Mouse (Mus musculus): ENCODE measurements at regions not wholly inside any gene's neighbourhood (a gene's known extent, or its start where the extent isn't known, plus 50 kb on each side); places are given as distances from the start of the nearest gene placed in this dataset.

DNA sequence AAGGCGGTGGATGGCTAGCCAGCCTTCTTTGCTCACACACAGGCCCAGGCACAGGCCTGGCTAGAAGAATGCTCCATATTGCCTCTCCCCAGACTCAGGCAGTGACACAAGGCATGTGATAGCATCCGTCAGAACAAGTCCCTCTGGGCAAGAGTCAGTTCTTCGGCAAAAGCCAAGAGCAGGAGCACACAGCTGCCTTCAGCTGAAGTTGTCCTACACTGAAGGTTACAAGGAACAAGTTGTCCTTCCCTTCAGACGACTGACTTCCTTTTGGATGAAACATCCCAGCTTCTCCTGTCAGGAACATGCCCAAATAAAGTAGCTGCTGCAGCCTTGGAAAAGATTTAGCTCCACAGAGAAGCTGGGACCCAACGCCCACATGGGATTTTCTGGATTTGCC lies 117.1 kb downstream of the Tmem17 start:
- H3K36me3 ChIP-seq (ENCODE audit: insufficient read depth): no peaks in the 10 kb centered on the region
- peaks cover 14% of the 10 kb centered on the region for H3K4me1 ChIP-seq (ENCODE audit: insufficient read depth)
- peak overlapping the region; percentile 62 for H3K4me2 ChIP-seq
- no peaks in the 10 kb centered on the region for H3K27me3 ChIP-seq (ENCODE audit: insufficient read depth, low read length)
- H3K9me3 ChIP-seq (ENCODE audit: low read depth, low read length): no peaks in the 10 kb centered on the region
- H3K27ac ChIP-seq (ENCODE audit: low read depth): peak overlapping the region; percentile 92
- no peak overlapping the region for H3K4me3 ChIP-seq (ENCODE audit: low read depth, low read length)
- H3K9ac ChIP-seq: no peak overlapping the region
- DNase-seq: peak; percentile 50
- peak; percentile 8; the same call in 1 of the 2 replicates for ATAC-seq (ENCODE audit: insufficient read depth)
- TF ChIP-seq CTCF (IDR thresholded peaks at IDR 0.05; ENCODE audit: low read depth): no peak
- 42% methylated on average over 5 of the region's 5 CpGs for WGBS

DNA sequence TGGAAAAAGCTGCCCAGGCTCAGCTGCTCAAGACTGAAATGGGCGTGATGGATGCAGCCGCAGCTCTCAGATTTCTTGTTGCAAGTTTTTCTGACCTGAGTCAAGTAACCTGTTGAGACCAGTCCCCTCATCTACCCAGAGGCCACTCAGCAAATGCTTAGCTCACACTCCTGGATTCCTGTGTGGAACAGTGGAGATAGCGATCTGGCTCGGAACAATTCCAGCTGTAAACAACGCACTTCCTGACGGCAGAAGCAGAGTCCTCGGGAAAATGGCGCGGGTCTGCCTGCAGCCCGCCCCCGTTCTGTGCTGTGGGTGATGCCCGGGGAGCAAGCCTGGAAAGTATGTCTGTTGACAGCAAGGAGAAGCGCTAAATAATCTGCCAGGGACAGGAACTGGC lies 117.7 kb downstream of the Tmem17 start:
- no peak for TF ChIP-seq CTCF (IDR thresholded peaks at IDR 0.05; ENCODE audit: low read depth)
- H3K4me1 ChIP-seq (ENCODE audit: insufficient read depth): peaks cover 14% of the 10 kb centered on the region
- H3K4me2 ChIP-seq: peak overlapping the region; percentile 62
- DNase-seq: peak; percentile 83
- no peaks in the 10 kb centered on the region for H3K36me3 ChIP-seq (ENCODE audit: insufficient read depth)
- peak; percentile 52 for ATAC-seq (ENCODE audit: insufficient read depth)
- H3K9me3 ChIP-seq (ENCODE audit: low read depth, low read length): no peaks in the 10 kb centered on the region
- peak overlapping the region; percentile 25; the same call in 1 of the 2 replicates for H3K4me3 ChIP-seq (ENCODE audit: low read depth, low read length)
- 4% methylated on average over 13 of the region's 13 CpGs for WGBS
- H3K9ac ChIP-seq: peak overlapping the region; percentile 52
- no peaks in the 10 kb centered on the region for H3K27me3 ChIP-seq (ENCODE audit: insufficient read depth, low read length)
- peak overlapping the region; percentile 92 for H3K27ac ChIP-seq (ENCODE audit: low read depth)

DNA sequence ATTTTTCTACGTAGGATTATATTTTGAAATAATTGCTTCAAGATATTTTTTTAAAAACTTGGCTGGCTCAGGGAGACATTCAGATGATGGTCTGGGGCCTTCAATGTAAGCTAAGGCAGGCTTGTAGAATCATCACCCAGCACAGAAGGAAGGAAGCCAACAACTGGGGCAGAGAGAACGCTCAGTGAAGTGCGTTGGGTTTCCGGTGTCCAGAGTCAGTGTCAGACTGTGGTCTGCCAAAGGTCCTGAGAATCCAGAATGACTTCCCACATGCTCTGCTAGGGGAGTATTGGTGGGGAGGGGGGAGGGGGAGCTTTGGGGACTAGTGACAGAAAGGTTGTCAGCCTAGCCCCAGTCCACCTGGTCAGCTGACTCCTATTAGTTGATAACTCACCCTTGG lies 118.1 kb downstream of the Tmem17 start:
- Histone ChIP-seq H3K4me2 (peak overlapping the region; percentile 62), H3K27me3 (ENCODE audit: insufficient read depth, low read length) (no peaks in the 10 kb centered on the region), H3K36me3 (ENCODE audit: insufficient read depth) (no peaks in the 10 kb centered on the region), H3K9me3 (ENCODE audit: low read depth, low read length) (no peaks in the 10 kb centered on the region), H3K4me3 (ENCODE audit: low read depth, low read length) (peak overlapping the region; percentile 25; the same call in 1 of the 2 replicates), H3K27ac (ENCODE audit: low read depth) (peak overlapping the region; percentile 92), H3K4me1 (ENCODE audit: insufficient read depth) (peaks cover 14% of the 10 kb centered on the region), H3K9ac (peak overlapping the region; percentile 52)
- no peak for TF ChIP-seq CTCF (IDR thresholded peaks at IDR 0.05; ENCODE audit: low read depth)
- ATAC-seq (ENCODE audit: insufficient read depth) (peak; percentile 28; the same call in 1 of the 2 replicates), DNase-seq (peak; percentile 65)
- WGBS: 23% methylated on average over 4 of the region's 4 CpGs

DNA sequence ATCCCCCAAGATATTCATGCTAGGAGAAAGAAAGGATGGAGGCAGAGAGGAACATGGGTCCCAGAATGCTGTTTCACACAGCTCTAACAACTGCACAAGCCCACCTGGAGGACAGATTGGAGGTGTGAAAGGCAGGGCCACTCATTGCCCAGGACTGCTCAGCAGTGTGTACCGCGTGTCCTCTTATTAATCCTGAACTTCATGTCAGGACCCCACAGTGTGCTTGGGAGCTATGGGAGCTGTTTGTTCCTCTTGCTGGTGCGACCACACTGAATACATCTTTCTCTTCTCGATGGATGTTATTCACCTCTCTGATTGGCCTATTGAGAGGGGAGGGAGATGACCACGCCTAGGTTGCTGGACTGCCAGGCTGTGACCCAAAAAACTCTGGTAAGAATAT lies 119.1 kb downstream of the Tmem17 start:
- Histone ChIP-seq H3K4me2 (no peak overlapping the region), H3K9me3 (ENCODE audit: low read depth, low read length) (no peaks in the 10 kb centered on the region), H3K27me3 (ENCODE audit: insufficient read depth, low read length) (no peaks in the 10 kb centered on the region), H3K27ac (ENCODE audit: low read depth) (no peak overlapping the region), H3K36me3 (ENCODE audit: insufficient read depth) (no peaks in the 10 kb centered on the region), H3K4me1 (ENCODE audit: insufficient read depth) (peaks cover 14% of the 10 kb centered on the region), H3K9ac (no peak overlapping the region), H3K4me3 (ENCODE audit: low read depth, low read length) (no peak overlapping the region)
- ATAC-seq (ENCODE audit: insufficient read depth) (no peak; the same call in 1 of the 2 replicates), DNase-seq (no peak)
- TF ChIP-seq CTCF (IDR thresholded peaks at IDR 0.05; ENCODE audit: low read depth): no peak
- WGBS: 77% methylated on average over 5 of the region's 5 CpGs

DNA sequence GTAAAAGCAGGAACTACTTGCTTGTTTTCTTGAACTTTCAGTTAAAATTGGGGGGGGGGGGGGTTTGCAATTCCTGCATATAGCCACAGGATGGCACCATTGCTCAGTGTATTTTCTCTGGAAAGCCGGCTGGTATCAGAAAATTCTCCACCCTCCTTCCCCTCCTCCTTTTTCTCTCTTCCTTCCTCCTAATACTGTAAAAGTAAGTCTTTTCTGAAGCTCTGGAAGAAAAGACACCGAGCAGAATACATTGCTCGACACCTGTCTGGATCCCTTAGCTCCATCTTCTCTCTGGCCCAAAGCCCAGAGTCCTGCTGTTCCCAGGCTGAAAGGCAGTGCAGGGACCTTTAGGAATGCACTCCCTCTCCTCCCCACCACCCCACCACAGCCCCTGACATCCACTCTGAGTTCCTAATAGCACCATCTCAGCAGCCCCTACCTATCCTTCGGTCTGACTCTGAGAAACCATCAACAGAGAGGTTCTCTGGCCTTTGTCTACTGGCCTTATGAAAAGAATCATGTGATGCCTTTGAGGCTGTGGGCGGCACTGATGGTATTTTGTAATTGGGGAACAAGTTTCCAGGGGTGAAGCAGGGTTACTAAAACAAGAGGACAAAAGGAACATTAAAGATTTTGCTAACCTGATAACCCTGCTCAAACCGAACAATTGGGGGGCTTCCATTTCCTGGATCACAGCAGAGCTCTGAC lies 119.9 kb downstream of the Tmem17 start:
- peaks cover 17% of the 10 kb centered on the region for H3K4me1 ChIP-seq (ENCODE audit: insufficient read depth)
- 25% methylated on average over 6 of the region's 6 CpGs for WGBS
- DNase-seq: peak; percentile 77
- no peaks in the 10 kb centered on the region for H3K27me3 ChIP-seq (ENCODE audit: insufficient read depth, low read length)
- H3K4me3 ChIP-seq (ENCODE audit: low read depth, low read length): no peak overlapping the region
- H3K9ac ChIP-seq: peak overlapping the region; percentile 30; the same call in 1 of the 2 replicates
- peak; percentile 78 for TF ChIP-seq CTCF (IDR thresholded peaks at IDR 0.05; ENCODE audit: low read depth)
- no peak overlapping the region for H3K27ac ChIP-seq (ENCODE audit: low read depth)
- peak overlapping the region; percentile 19; the same call in 1 of the 2 replicates for H3K4me2 ChIP-seq
- ATAC-seq (ENCODE audit: insufficient read depth): no peak
- H3K9me3 ChIP-seq (ENCODE audit: low read depth, low read length): no peaks in the 10 kb centered on the region
- H3K36me3 ChIP-seq (ENCODE audit: insufficient read depth): no peaks in the 10 kb centered on the region

DNA sequence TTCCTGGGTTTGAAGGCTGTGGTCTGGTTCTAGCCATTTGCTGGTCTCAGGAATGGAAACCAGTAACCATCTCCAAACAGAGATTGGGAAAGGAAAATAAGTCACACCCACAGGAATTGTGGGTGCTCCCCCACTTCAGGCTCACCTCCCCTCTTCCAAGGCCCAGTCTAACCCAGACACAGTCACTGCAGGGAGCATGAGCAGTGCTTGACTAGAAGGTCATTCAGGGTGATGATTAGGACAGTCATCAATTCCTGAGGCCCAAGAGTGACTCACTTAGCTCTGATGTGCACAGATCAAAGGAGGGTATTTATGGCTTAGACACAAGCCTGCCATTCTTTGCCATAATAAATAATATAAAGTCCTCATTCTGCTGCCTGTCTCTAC lies 120.4 kb downstream of the Tmem17 start:
- no peak for TF ChIP-seq CTCF (IDR thresholded peaks at IDR 0.05; ENCODE audit: low read depth)
- Histone ChIP-seq H3K4me3 (ENCODE audit: low read depth, low read length) (no peak overlapping the region), H3K36me3 (ENCODE audit: insufficient read depth) (no peaks in the 10 kb centered on the region), H3K9me3 (ENCODE audit: low read depth, low read length) (no peaks in the 10 kb centered on the region), H3K9ac (no peak overlapping the region), H3K27me3 (ENCODE audit: insufficient read depth, low read length) (no peaks in the 10 kb centered on the region), H3K4me1 (ENCODE audit: insufficient read depth) (peaks cover 22% of the 10 kb centered on the region), H3K27ac (ENCODE audit: low read depth) (no peak overlapping the region), H3K4me2 (no peak overlapping the region)
- ATAC-seq (ENCODE audit: insufficient read depth): no peak
- no peak for DNase-seq

DNA sequence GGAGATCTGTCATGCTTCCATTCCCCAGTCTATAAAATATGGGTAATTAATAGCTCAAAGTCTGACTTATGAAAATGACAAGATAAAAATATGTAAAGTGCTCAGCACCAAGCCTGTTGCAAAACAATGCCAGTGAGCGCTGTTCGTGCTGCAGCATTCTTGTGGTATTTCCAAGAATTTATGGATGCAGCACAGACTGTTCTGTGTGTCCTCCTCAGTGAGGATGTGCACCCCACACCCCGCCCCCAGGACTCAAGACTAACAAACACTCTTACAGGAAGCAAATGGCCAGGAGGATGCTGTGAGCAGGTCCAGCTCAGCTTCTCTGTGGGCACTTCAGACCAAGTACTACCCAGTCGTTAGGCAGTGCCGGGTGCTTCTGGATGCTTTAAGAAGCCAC lies 121.1 kb downstream of the Tmem17 start:
- Histone ChIP-seq H3K27me3 (ENCODE audit: insufficient read depth, low read length) (no peaks in the 10 kb centered on the region), H3K4me3 (ENCODE audit: low read depth, low read length) (no peak overlapping the region), H3K4me2 (no peak overlapping the region), H3K27ac (ENCODE audit: low read depth) (no peak overlapping the region), H3K36me3 (ENCODE audit: insufficient read depth) (no peaks in the 10 kb centered on the region), H3K9me3 (ENCODE audit: low read depth, low read length) (no peaks in the 10 kb centered on the region), H3K9ac (no peak overlapping the region), H3K4me1 (ENCODE audit: insufficient read depth) (peaks cover 25% of the 10 kb centered on the region)
- ATAC-seq (ENCODE audit: insufficient read depth): no peak
- no peak for DNase-seq
- no peak for TF ChIP-seq CTCF (IDR thresholded peaks at IDR 0.05; ENCODE audit: low read depth)
- 67% methylated on average over 5 of the region's 5 CpGs for WGBS

Data from lung, embryonic 14.5 days (tissue).